Mouse (Mus musculus): ENCODE measurements around the gene Clmn.

Gene Clmn

GRCm38 (mm10) chr12:104864439-104865165 lies at the start of gene Clmn:
Gene Clmn (minus strand): TSS chr12:104865076.
- no peak for DNase-seq (ENCODE audit: low read depth, low spot score)

GRCm38 (mm10) chr12:104912990-104913389 lies 48.1 kb upstream of the Clmn start:
- no peak for DNase-seq (ENCODE audit: low read depth, low spot score)

GRCm38 (mm10) chr12:104912281-104912933 lies 47.5 kb upstream of the Clmn start:
- no peak for DNase-seq (ENCODE audit: low read depth, low spot score)

GRCm38 (mm10) chr12:104909750-104910149 lies 44.9 kb upstream of the Clmn start:
- DNase-seq (ENCODE audit: low read depth, low spot score) = no peak

- no peak for DNase-seq (ENCODE audit: low read depth, low spot score)
These were observed 44.1 kb upstream of the Clmn start for GRCm38 (mm10) chr12:104908986-104909385.

GRCm38 (mm10) chr12:104908024-104908781 lies 43.3 kb upstream of the Clmn start:
- DNase-seq (ENCODE audit: low read depth, low spot score) = no peak

GRCm38 (mm10) chr12:104907133-104907532 lies 42.3 kb upstream of the Clmn start:
- DNase-seq (ENCODE audit: low read depth, low spot score) = no peak

GRCm38 (mm10) chr12:104904138-104904537 lies 39.3 kb upstream of the Clmn start:
- DNase-seq (ENCODE audit: low read depth, low spot score) = peak; percentile 65

GRCm38 (mm10) chr12:104902392-104903053 lies 37.6 kb upstream of the Clmn start:
- no peak for DNase-seq (ENCODE audit: low read depth, low spot score)

GRCm38 (mm10) chr12:104901320-104901719 lies 36.4 kb upstream of the Clmn start:
- DNase-seq (ENCODE audit: low read depth, low spot score) = peak; percentile 69

GRCm38 (mm10) chr12:104899835-104900234 lies 35.0 kb upstream of the Clmn start:
- DNase-seq (ENCODE audit: low read depth, low spot score) = no peak

GRCm38 (mm10) chr12:104899161-104899560 lies 34.3 kb upstream of the Clmn start:
- no peak for DNase-seq (ENCODE audit: low read depth, low spot score)

GRCm38 (mm10) chr12:104898718-104899117 lies 33.8 kb upstream of the Clmn start:
- DNase-seq (ENCODE audit: low read depth, low spot score) = no peak

- DNase-seq (ENCODE audit: low read depth, low spot score) = peak; percentile 78
These were observed 32.3 kb upstream of the Clmn start for GRCm38 (mm10) chr12:104897051-104897618.

GRCm38 (mm10) chr12:104896640-104897039 lies 31.8 kb upstream of the Clmn start:
- no peak for DNase-seq (ENCODE audit: low read depth, low spot score)

GRCm38 (mm10) chr12:104892245-104892644 lies 27.4 kb upstream of the Clmn start:
- no peak for DNase-seq (ENCODE audit: low read depth, low spot score)

GRCm38 (mm10) chr12:104890066-104890465 lies 25.2 kb upstream of the Clmn start:
- DNase-seq (ENCODE audit: low read depth, low spot score) = no peak

GRCm38 (mm10) chr12:104886104-104886503 lies 21.2 kb upstream of the Clmn start:
- DNase-seq (ENCODE audit: low read depth, low spot score) = no peak

GRCm38 (mm10) chr12:104882533-104882932 lies 17.7 kb upstream of the Clmn start:
- no peak for DNase-seq (ENCODE audit: low read depth, low spot score)

GRCm38 (mm10) chr12:104882061-104882460 lies 17.2 kb upstream of the Clmn start:
- no peak for DNase-seq (ENCODE audit: low read depth, low spot score)

GRCm38 (mm10) chr12:104881518-104882060 lies 16.7 kb upstream of the Clmn start:
- DNase-seq (ENCODE audit: low read depth, low spot score) = no peak
